20 mouse cellular contexts compared by ENCODE assay signal in genomic region chr11:33663599-33663998, GRCm38 (mm10).
DNase-seq lines count a peak whose midpoint lies in the region; ATAC-seq and TF ChIP-seq lines count a peak whose summit lies in the region.
"Had no signal": no experiment of that assay in that cellular context is flagged by ENCODE, and none has a peak within 500 bp of the region (broad histone marks: within the 10 kb centered on the region; RNA-seq: fewer than 3 reads in every experiment).

No protein-coding gene starts in this region.

- peak; percentile 57; the same call in 1 of the 2 replicates for ATAC-seq in limb, embryonic 13.5 days (ENCODE audit: low FRiP score, low read depth)
- ATAC-seq: forebrain, embryonic 13.5 days; forebrain, embryonic 15.5 days; forebrain, postnatal 0 days had no signal

- no peaks in the 10 kb centered on the region for H3K36me3 ChIP-seq in limb, embryonic 13.5 days
- no peaks in the 10 kb centered on the region for H3K36me3 ChIP-seq in limb, embryonic 10.5 days
- H3K36me3 ChIP-seq: embryonic facial prominence, embryonic 13.5 days; embryonic facial prominence, embryonic 15.5 days; forebrain, embryonic 15.5 days had no signal

- H3K4me2 ChIP-seq in limb, embryonic 13.5 days (replicated peaks), result no peak overlapping the region
- H3K4me2 ChIP-seq: embryonic facial prominence, embryonic 13.5 days; embryonic facial prominence, embryonic 15.5 days; forebrain, embryonic 13.5 days; forebrain, embryonic 15.5 days had no signal

- no peak overlapping the region for H3K4me3 ChIP-seq in limb, embryonic 13.5 days
- no peak overlapping the region for H3K4me3 ChIP-seq in limb, embryonic 10.5 days
- H3K4me3 ChIP-seq in embryonic fibroblast, embryonic 13.5 days (ENCODE audit: insufficient read depth, low read length), result no peak overlapping the region
- H3K4me3 ChIP-seq: embryonic facial prominence, embryonic 13.5 days; embryonic facial prominence, embryonic 15.5 days; forebrain, embryonic 13.5 days; forebrain, embryonic 15.5 days had no signal

- H3K4me1 ChIP-seq in limb, embryonic 13.5 days, result peaks cover 10% of the 10 kb centered on the region
- H3K4me1 ChIP-seq in limb, embryonic 10.5 days, result peaks cover 10% of the 10 kb centered on the region
- H3K4me1 ChIP-seq in embryonic fibroblast, embryonic 13.5 days (ENCODE audit: control insufficient read depth, insufficient read depth, low read length), result peaks cover 13% of the 10 kb centered on the region
- H3K4me1 ChIP-seq: embryonic facial prominence, embryonic 15.5 days had no signal

- 0 out of 2 replicates have a peak, but pooled peaks cover 8% of the 10 kb centered on the region for H3K27me3 ChIP-seq in limb, embryonic 13.5 days
- no peaks in the 10 kb centered on the region for H3K27me3 ChIP-seq in limb, embryonic 10.5 days (ENCODE audit: low read depth, poor library complexity, severe bottlenecking)
- H3K27me3 ChIP-seq: embryonic facial prominence, embryonic 15.5 days; forebrain, embryonic 13.5 days; forebrain, embryonic 15.5 days had no signal

- 71% methylated on average over 2 of the region's 2 CpGs for WGBS in limb, embryonic 13.5 days
- WGBS in limb, embryonic 10.5 days, result 84% methylated on average over 2 of the region's 2 CpGs

- H3K27ac ChIP-seq in limb, embryonic 13.5 days, result no peak overlapping the region
- no peak overlapping the region for H3K27ac ChIP-seq in limb, embryonic 10.5 days
- peak overlapping the region; percentile 61 for H3K27ac ChIP-seq in embryonic fibroblast, embryonic 13.5 days (ENCODE audit: insufficient read depth, low read length)
- H3K27ac ChIP-seq: embryonic facial prominence, embryonic 13.5 days; embryonic facial prominence, embryonic 15.5 days; forebrain, embryonic 13.5 days; forebrain, embryonic 15.5 days had no signal

- TF ChIP-seq CTCF in embryonic fibroblast, embryonic 13.5 days (IDR thresholded peaks at IDR 0.05; ENCODE audit: borderline replicate concordance, insufficient read depth, low read length), result no peak

- no peaks in the 10 kb centered on the region for H3K9me3 ChIP-seq in limb, embryonic 13.5 days
- no peaks in the 10 kb centered on the region for H3K9me3 ChIP-seq in limb, embryonic 10.5 days (replicated peaks)
- H3K9me3 ChIP-seq: embryonic facial prominence, embryonic 13.5 days; embryonic facial prominence, embryonic 15.5 days; forebrain, embryonic 13.5 days; forebrain, embryonic 15.5 days had no signal

- TF ChIP-seq POLR2A in embryonic fibroblast, embryonic 13.5 days (IDR thresholded peaks at IDR 0.05; ENCODE audit: low read depth, low read length), result no peak

- DNase-seq in limb, embryonic 10.5 days (ENCODE audit: low spot score), result no peak
- peak; percentile 68 for DNase-seq in 416B (ENCODE audit: low read depth)
- no peak for DNase-seq in embryo, embryonic 10.5 days (ENCODE audit: low spot score)
- DNase-seq in layer of hippocampus, adult 8-10 months (ENCODE audit: low spot score in 2 of 2), result no peak
- DNase-seq: adrenal gland, adult 2 months; adrenal gland, postnatal 10 days; adrenal gland, postnatal 25 days; cerebellum, adult 11-12 months; cerebellum, adult 2 months; cerebellum, adult 9-10 months; cerebellum, postnatal 10 days; cerebellum, postnatal 25 days; embryo, embryonic 11 days; forebrain, postnatal 0 days had no signal

- H3K9ac ChIP-seq in limb, embryonic 13.5 days, result no peak overlapping the region
- H3K9ac ChIP-seq: embryonic facial prominence, embryonic 13.5 days; embryonic facial prominence, embryonic 15.5 days; forebrain, embryonic 13.5 days; forebrain, embryonic 15.5 days; forebrain, postnatal 0 days had no signal
